Mouse (Mus musculus) layer of hippocampus, postnatal 25 days (tissue): ENCODE data around the gene Selenof. TPM values are rescaled to one million over a fixed set of nuclear protein-coding genes. Genes with fewer than 3 reads are reported as not detected.
A peak's percentile ranks its signal among the peaks of the same experiment; 100 is the strongest.
"Not testable (repeated sequence)": the region's sequence is repeated elsewhere in the genome, so short reads cannot be mapped to it uniquely, and the experiment has no call there.

ENCODE experiments used
- DNase-seq, 2 experiments: peaks; one replicate each; pipeline ENCODE4 v3.0.0; 2022; ENCODE audit warnings: mixed read lengths in 2 of 2, low spot score in 1 of 2; ENCODE audit errors: extremely low spot score in 1 of 2
- total RNA-seq, 2 experiments: library from RNA; stranded (reverse); gene quantifications; 2 replicates each; pipeline ENCODE4 v1.2.3; 2021

The Selenof gene
- total RNA-seq, 2 experiments from 2014 or later: 233 to 266 TPM

DNA sequence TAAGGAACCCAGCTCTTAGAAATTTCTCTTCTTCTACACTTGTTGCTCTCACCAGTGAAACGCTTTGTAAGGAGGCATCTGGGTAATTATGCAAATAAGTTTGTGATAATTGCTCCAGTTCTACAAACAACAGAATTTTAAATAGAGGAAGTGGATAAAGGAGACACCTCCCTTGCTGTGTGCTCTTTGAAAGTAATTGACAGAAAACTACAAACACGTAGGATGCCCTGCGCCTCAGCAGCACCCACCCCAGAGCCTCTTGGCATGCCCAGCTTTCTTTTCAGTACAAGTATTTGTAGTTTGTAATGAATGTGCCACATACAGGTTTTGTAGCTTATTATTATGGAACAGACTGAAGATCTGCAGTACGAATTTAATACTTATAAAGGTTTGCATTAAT, 27.0 kb downstream of the Selenof start:
- DNase-seq: no peak

DNA sequence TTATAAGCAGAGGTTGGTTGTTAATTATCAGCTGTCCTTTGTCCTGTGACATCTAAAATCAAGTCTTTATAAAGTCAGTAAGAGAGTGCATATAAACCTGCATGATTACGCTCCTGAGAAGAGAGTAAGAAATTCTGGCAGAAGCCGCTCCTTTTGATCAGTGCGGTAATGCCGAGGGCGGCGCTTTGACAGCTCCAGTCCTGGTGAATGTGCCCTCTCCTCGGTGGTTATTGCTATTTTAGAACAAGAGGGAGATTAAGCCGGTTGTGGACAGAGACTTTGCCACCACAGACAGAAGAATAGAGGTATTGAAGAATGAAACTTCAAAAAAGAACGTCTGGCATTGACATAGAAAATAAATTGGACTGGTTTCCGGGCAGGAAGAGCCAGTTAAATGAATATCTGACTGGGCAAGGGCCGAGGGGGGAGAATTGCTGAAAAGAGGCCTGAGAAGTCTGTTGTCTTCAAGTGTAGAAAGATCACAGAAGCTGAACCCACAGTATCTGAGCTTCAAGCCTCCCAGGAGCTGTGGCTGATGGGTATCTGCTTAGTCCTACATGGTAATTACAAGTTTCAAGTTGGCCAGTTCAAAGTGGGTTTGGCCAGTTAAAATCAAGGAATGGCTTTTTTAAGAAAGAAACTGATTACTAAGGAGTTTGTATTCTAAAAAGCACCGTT, 27.8 kb downstream of the Selenof start:
- DNase-seq: no peak

DNA sequence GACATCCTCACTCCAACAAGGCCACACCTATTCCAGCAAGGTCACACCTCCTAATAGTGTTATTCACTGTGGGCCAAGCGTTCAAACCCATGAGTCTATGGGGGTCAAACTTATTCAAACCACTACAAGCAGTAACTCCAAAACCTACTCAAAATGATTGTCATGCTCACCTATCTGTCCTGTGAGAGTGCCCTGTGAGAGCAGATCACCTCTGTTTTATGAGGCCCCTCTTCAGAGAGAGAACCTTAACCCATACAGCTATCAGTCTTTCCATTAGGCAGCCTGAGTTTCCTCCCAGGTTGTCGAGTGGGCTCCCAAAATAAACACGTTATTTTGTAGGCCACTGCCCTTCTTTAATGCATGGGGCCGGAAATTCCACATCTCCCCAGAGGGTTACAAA, 32.3 kb downstream of the Selenof start:
- no peak for DNase-seq

GRCm38 (mm10) chr3:144602819-144603218, 32.7 kb downstream of the Selenof start:
- no peak for DNase-seq

- no peak for DNase-seq
Observed at GRCm38 (mm10) chr3:144603558-144603957, 33.5 kb downstream of the Selenof start.

DNA sequence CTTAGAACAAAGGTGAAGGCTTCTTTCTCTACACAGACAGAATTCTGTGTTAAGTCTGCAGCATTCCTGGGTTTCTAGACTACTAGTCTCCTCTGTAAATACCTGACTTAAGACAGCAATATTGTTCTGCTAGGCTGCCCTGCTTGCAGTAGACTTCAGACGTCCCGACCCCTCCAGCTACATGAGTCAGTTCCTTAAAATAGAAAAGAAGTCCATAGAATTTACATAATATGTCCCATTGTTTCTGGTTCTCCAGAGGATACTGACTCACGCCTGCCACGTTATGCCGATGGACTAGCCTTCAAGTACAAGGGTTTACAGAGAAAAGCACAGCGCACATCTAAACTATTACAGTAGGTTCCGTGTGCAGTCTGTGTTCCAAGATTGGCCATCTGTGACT, 34.1 kb downstream of the Selenof start:
- DNase-seq: no peak

- DNase-seq: not testable (repeated sequence)
Observed at GRCm38 (mm10) chr3:144605811-144606210, 35.7 kb downstream of the Selenof start.

- no peak for DNase-seq
Observed at GRCm38 (mm10) chr3:144606449-144606848, 36.3 kb downstream of the Selenof start.

DNA sequence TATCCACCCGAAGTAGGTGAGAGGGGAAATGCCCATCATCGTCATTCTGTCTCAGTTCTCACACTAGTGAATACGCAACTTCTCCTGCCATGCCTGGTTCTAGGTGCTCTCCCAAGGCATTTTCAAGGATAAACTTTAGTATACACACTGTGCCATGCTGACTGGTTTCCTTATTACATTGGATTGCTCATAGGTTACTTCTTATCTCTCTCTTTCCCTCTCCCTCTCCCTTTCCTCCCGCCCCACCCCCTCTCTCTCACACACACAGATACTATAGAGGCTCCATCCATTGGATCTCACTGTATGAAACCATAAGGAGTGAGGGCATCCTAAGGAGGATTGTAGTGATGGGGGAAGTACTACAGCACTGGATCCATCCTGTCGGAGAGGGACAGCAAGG, 38.0 kb downstream of the Selenof start:
- DNase-seq: no peak

GRCm38 (mm10) chr3:144610759-144611158, 40.7 kb downstream of the Selenof start:
- no peak for DNase-seq

DNA sequence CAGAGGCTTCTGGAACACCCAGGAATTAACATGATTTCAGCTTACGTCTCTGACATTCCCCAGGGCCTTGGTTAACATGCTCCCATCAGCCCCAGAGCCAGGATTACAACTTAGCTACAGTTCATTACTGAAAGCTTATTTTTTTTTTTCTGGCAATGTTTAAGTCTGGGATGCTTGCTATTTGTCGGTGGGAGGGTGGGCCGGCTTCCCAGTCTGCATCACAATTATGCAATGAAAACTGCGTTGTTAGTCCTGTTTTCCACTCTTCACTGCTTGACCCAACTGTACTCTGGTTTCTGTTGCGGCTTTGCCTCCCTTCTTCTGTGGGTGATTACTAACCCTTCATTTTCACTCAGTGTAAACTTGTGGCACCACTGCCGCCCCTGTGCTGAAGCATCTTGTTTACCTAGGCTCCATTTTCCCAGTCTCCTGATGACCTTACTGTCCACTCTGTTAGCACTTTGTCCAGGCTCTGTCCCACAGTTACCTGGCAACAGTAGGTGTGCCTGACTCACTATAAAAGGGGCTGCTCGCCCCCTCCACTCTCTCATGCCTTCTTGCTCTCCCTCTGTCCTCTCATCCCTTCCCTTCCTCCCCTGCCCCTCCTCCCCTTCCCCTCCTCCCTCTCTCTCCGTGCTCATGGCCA, 41.6 kb downstream of the Selenof start:
- DNase-seq: no peak

DNA sequence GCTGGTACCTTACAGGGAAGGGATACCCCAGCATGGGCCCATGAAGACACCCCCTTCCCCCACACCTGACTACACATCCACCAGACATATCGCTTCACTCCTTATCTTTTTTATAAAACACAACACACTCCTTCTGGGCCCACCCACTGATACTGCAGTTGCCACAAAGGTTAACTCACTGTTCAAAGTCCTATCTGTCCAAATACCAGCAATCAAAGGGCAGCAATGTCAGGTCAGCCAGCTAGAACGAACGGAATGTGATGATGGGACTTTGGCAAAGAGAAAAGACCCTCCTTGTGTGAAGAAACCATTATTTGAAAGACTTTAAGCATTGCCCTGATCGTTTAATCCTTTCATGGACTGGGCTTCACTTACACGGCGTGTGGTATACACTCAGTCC, 42.3 kb downstream of the Selenof start:
- no peak for DNase-seq

DNA sequence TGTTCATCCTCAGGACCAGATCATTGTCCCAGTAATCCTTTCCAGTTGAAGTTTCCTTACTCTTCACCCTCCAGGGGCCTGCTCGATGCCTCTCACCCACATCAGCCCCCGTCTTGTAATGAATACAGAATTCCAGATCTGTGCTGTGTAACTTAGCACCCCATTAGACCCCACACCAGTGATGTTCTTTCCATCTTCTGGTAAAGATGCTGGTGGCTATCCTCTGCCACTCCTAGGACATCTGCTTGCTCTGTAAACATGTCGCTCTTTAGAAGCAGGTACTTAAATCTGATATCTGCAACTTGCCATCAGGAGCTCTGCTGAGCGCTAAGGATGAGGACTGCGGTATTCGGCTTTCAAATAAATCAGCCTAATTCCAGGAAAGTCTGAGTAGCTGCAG, 44.2 kb downstream of the Selenof start:
- no peak for DNase-seq

DNA sequence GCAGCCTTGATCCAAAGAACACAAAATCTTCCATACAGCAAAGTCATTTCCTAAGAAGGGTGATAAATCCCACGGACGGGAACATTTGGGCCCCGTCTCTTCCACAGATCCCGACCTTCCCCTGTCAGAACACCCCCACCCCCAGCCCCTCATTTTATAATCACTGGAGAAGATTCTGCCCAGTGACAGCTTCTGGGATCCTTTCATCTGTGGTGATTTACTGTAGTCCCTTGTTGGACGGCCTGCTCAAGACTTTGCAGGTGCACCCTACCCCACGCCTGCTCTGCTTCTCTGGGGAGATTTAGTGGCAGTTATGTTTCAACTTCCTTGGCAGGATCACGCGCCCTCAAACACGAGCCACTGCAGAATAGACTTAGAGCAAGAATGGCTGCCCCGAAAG, 44.6 kb downstream of the Selenof start:
- DNase-seq: no peak

GRCm38 (mm10) chr3:144615459-144615858, 45.4 kb downstream of the Selenof start:
- DNase-seq: no peak

- peak; percentile 55 to 82 for DNase-seq
Observed at GRCm38 (mm10) chr3:144616654-144617425, 46.7 kb downstream of the Selenof start.

GRCm38 (mm10) chr3:144617633-144618180, 47.6 kb downstream of the Selenof start:
- no peak for DNase-seq

DNA sequence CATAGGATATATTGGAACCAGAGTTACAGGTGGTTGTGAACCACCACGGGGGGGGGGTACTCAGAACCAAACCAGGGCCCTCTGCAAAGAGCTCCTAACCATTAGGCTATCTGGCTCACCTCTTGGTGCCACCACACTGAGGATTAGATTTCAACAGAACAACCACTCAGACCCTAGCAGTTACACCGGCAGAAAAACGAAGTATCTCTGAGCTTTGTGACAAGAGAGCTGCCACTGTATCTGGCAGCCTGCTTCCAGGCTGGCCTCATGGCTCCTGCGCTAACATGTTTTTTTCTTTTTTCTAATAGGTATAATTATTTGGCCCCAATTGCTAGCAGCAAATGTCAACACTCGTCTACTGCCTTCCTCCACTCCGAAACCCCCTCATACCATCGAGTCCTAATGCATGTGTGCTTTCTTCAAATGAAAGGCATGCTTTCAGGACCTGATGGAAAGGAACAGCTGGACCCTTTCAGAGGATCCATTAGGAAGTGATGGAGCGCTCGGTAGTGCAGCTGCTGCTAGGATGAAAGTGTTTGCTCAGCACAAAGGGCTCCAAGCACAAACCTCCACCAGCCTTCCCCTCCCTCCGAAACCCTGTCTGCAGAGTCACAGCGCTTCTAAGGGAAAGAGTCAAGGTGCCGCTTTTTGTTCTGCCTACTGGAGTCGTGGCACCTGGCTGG, 53.0 kb downstream of the Selenof start:
- no peak for DNase-seq

- DNase-seq: no peak
Observed at GRCm38 (mm10) chr3:144625691-144626090, 55.6 kb downstream of the Selenof start.

DNA sequence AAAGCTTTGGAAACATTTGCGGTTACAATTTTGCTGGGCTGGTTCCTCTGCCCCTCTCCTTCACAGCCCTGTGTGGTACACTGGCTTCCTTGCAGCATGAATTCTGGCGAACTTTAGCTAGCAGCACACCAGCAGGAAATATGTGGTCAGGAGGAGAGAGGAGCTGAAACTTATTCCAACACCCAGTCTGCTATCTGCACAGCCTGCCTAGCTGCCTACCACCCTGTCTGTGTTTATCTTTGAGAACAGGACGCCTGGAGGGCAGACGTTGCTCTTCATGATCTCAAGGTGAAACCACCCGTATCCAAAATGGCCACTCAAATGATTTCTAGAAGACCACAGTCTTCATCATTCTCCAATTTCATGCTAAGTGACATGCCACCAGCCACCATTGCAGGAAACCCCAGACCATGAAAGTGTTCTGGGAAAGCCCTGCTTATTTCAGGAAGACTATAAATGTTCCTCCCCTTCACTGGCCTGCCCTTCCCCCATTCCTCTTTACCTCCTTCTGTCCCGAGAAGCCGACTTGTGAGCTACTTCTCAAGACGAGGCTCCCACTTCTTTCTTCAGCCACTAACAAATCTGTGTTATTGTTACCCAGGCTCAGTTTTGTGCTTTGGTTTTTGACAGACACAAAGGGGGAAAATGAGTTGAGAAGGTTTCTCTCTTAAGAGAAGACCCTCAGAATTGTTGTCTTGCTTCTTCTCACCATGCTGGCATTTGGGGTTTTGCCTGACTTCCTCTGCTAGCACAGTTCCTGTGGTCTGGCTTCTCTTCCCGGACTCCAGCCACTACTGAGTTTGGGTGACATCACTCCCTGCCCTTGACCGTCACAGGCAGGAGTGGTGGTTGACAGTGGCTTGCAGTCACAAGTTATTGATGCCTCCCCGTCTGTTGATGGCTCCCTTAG, 58.2 kb downstream of the Selenof start:
- no peak for DNase-seq
